Comparison of ENCODE assay signal across 20 mouse cellular contexts in the genomic region with DNA sequence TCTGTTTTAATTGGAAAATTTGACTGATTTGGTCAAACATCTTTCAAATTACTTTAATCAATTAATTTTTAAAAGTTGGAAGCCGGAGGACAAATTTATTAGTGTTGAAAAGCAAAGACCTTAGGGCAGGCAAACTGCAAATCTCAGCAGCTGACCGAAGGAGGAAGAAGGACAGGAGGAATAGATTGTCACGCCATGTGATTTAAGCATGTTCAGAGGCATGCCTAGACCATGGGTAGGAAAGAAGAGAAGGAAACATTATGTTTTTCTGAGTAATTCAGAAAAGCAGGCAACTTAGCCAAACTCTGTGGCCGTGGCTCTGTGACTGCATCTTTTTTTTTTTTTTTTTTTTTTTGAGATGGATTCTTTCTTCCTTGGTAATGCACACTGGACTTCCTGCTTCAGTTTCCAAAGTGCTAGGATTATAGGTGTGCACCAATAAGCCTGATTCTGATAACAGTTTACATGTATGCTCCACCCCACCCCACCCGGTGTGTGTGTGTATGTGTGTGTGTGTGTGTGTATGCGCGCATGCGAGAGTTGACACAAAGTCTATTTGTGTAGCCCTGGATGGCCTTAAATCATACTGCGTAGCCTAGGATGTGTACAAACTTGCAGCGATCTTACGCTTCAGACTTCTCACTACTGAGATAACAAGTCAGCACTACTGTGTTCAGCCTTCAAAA. TPM values are rescaled to one million over a fixed set of nuclear protein-coding genes. Genes with fewer than 3 reads are reported as not detected.
DNase-seq lines count a peak whose midpoint lies in the region; ATAC-seq and TF ChIP-seq lines count a peak whose summit lies in the region.
"Had no signal": no experiment of that assay in that cellular context is flagged by ENCODE, and none has a peak within 500 bp of the region (broad histone marks: within the 10 kb centered on the region; RNA-seq: fewer than 3 reads in every experiment).

No protein-coding gene starts in this region.

- H3K4me1 ChIP-seq in CH12.LX (ENCODE audit: control insufficient read depth in 1 of 2, insufficient read depth in 2 of 2) = peaks cover 7 to 36% of the 10 kb centered on the region in 2 experiments; a peak in 3 of 4 replicates
- no peaks in the 10 kb centered on the region for H3K4me1 ChIP-seq in stomach, postnatal 0 days (replicated peaks; ENCODE audit: control insufficient read depth, insufficient read depth)
- H3K4me1 ChIP-seq: embryonic facial prominence, embryonic 15.5 days; heart, embryonic 10.5 days; hindbrain, embryonic 13.5 days; limb, embryonic 10.5 days; liver, embryonic 13.5 days had no signal

- no peak overlapping the region; the same call in 1 of the 2 replicates for H3K4me2 ChIP-seq in CH12.LX (ENCODE audit: insufficient read depth, low read depth, poor library complexity, severe bottlenecking)
- H3K4me2 ChIP-seq in stomach, postnatal 0 days (replicated peaks; ENCODE audit: low read depth) = no peak overlapping the region
- H3K4me2 ChIP-seq: embryonic facial prominence, embryonic 15.5 days; hindbrain, embryonic 13.5 days; liver, embryonic 13.5 days had no signal

- H3K9me3 ChIP-seq in CH12.LX (replicated peaks; ENCODE audit: low read length) = no peaks in the 10 kb centered on the region
- H3K9me3 ChIP-seq in stomach, postnatal 0 days (ENCODE audit: control insufficient read depth, low read length) = no peaks in the 10 kb centered on the region
- H3K9me3 ChIP-seq: embryonic facial prominence, embryonic 15.5 days; heart, embryonic 10.5 days; hindbrain, embryonic 13.5 days; limb, embryonic 10.5 days; liver, embryonic 13.5 days had no signal

- no peak for TF ChIP-seq POLR2A in CH12.LX (IDR thresholded peaks at IDR 0.05; ENCODE audit: low read depth, low read length)

- TF ChIP-seq EP300 in CH12.LX (IDR thresholded peaks at IDR 0.05; ENCODE audit: low read length) = 0 out of 2 replicates have a peak, but pooled peaks have one; percentile 14
- TF ChIP-seq EP300 in stomach, postnatal 0 days (optimal IDR thresholded peaks at IDR 0.05) = no peak

- in situ Hi-C loops in CH12.LX (cut with MboI; ENCODE audit: low pct_ligation_motif_present, low pct_unique_long_range_greater_than_20kb, low sequenced_read_pairs) = loop anchor here (10.0 kb wide), 1 partner anchor 97 kb away; a partner anchor contains a TSS

- H3K79me2 ChIP-seq in CH12.LX (replicated peaks; ENCODE audit: control insufficient read depth, extremely low read depth, insufficient read depth, poor library complexity, severe bottlenecking) = peaks cover 35% of the 10 kb centered on the region

- peak overlapping the region; percentile 55 to 95 (median 80) for H3K4me3 ChIP-seq in CH12.LX (replicated peaks in 1 of 3; ENCODE audit: low read depth in 2 of 3, low read length in 2 of 3, poor library complexity in 1 of 3)
- no peak overlapping the region for H3K4me3 ChIP-seq in stomach, postnatal 0 days (ENCODE audit: low read depth, low read length)
- H3K4me3 ChIP-seq: embryonic facial prominence, embryonic 15.5 days; heart, embryonic 10.5 days; hindbrain, embryonic 13.5 days; left cerebral cortex, adult 2 months; limb, embryonic 10.5 days; liver, embryonic 13.5 days had no signal

- 70% methylated on average over 11 of the region's 11 CpGs for WGBS in stomach, postnatal 0 days

- peak; percentile 59 for ATAC-seq in erythroid progenitor cell, adult 5-6 weeks (replicated peaks; ENCODE audit: low FRiP score, poor library complexity, severe bottlenecking)
- peak; percentile 89 for ATAC-seq in stomach, postnatal 0 days (ENCODE audit: low FRiP score, low TSS enrichment)

- peak overlapping the region; percentile 74 for H3K9ac ChIP-seq in CH12.LX (ENCODE audit: insufficient read depth, low read depth)
- no peak overlapping the region for H3K9ac ChIP-seq in stomach, postnatal 0 days (ENCODE audit: low read length)
- H3K9ac ChIP-seq: embryonic facial prominence, embryonic 15.5 days; hindbrain, embryonic 13.5 days; liver, embryonic 13.5 days had no signal

- H3K36me3 ChIP-seq in CH12.LX (replicated peaks in 1 of 2; ENCODE audit: control insufficient read depth in 1 of 2, insufficient read depth in 1 of 2, low read length in 1 of 2) = no peaks in the 10 kb centered on the region
- H3K36me3 ChIP-seq in stomach, postnatal 0 days (ENCODE audit: control insufficient read depth, insufficient read depth, low read length) = no peaks in the 10 kb centered on the region
- H3K36me3 ChIP-seq: embryonic facial prominence, embryonic 15.5 days; heart, embryonic 10.5 days; hindbrain, embryonic 13.5 days; limb, embryonic 10.5 days; liver, embryonic 13.5 days had no signal

- dilution Hi-C loops in CH12.LX (cut with MboI; ENCODE audit: extremely low pct_ligation_motif_present, extremely low pct_unique_long_range_greater_than_20kb, low sequenced_read_pairs) = no loop called here

- intact Hi-C loops in heart, postnatal 14 days (cut with DNase I) = loop anchor here (10.0 kb wide), 1 partner anchor 97 kb away; a partner anchor contains a TSS

- TF ChIP-seq RAD21 in CH12.LX (IDR thresholded peaks at IDR 0.05; ENCODE audit: low read depth, low read length) = no peak

- DNase-seq in urinary bladder, adult 18-20 months (ENCODE audit: low spot score in 2 of 2) = peak; percentile 14 to 49
- DNase-seq in urinary bladder, postnatal 4 days (ENCODE audit: low spot score in 2 of 2) = no peak
- no peak for DNase-seq in CH12.LX (ENCODE audit: extremely low read depth)
- DNase-seq in stomach, postnatal 0 days (ENCODE audit: low spot score) = peak; percentile 63
- no peak for DNase-seq in kidney, adult 11 months
- DNase-seq in heart, postnatal 14 days = no peak
- DNase-seq: cerebellum, postnatal 14 days; embryo, embryonic 11 days; heart, postnatal 10 days; kidney, postnatal 36 days; liver, embryonic 13.5 days; retina, postnatal 1 day; thymus, postnatal 4 days had no signal

- H3K27ac ChIP-seq in CH12.LX (ENCODE audit: insufficient read depth, low read depth) = peak overlapping the region; percentile 76
- H3K27ac ChIP-seq in stomach, postnatal 0 days (replicated peaks) = no peak overlapping the region
- H3K27ac ChIP-seq: embryonic facial prominence, embryonic 15.5 days; heart, embryonic 10.5 days; hindbrain, embryonic 13.5 days; left cerebral cortex, adult 2 months; limb, embryonic 10.5 days; liver, embryonic 13.5 days had no signal

- no peaks in the 10 kb centered on the region for H3K27me3 ChIP-seq in CH12.LX (replicated peaks)
- no peaks in the 10 kb centered on the region for H3K27me3 ChIP-seq in stomach, postnatal 0 days (ENCODE audit: control insufficient read depth, insufficient read depth, low read length)
- H3K27me3 ChIP-seq: embryonic facial prominence, embryonic 15.5 days; hindbrain, embryonic 13.5 days; liver, embryonic 13.5 days had no signal

- TF ChIP-seq CTCF in CH12.LX (conservative IDR thresholded peaks at IDR 0.05 in 1 of 2, IDR thresholded peaks at IDR 0.05 in 1 of 2; ENCODE audit: low read depth in 2 of 2, low read length in 2 of 2) = no peak
- no peak for TF ChIP-seq CTCF in stomach, postnatal 0 days (IDR thresholded peaks at IDR 0.05; ENCODE audit: low read depth)

TF ChIP-seq in CH12.LX, 34 proteins besides CTCF, POLR2A, EP300 and RAD21:
- TF ChIP-seq ZMIZ1 (IDR thresholded peaks at IDR 0.05; ENCODE audit: low read depth, low read length) = no peak
- peak; percentile 84 for TF ChIP-seq ZNF384 (IDR thresholded peaks at IDR 0.05; ENCODE audit: low read depth, low read length)
- peak; percentile 84 for TF ChIP-seq MXI1 (IDR thresholded peaks at IDR 0.05; ENCODE audit: low read depth, low read length)
- TF ChIP-seq BHLHE40 (IDR thresholded peaks at IDR 0.05; ENCODE audit: low read depth, low read length) = no peak
- peak; percentile 35; the same call in 1 of the 2 replicates for TF ChIP-seq ELF1 (IDR thresholded peaks at IDR 0.05; ENCODE audit: low read depth, low read length)
- TF ChIP-seq NRF1 (IDR thresholded peaks at IDR 0.05; ENCODE audit: low read depth, low read length) = 0 out of 2 replicates have a peak, but pooled peaks have one; percentile 36
- no peak for TF ChIP-seq GABPA (IDR thresholded peaks at IDR 0.05; ENCODE audit: insufficient replicate concordance, low read depth, low read length)
- no peak; the same call in 1 of the 2 replicates for TF ChIP-seq HCFC1 (IDR thresholded peaks at IDR 0.05; ENCODE audit: low read depth, low read length)
- no peak for TF ChIP-seq SMC3 (IDR thresholded peaks at IDR 0.05; ENCODE audit: low read depth, low read length)
- TF ChIP-seq NELFE (IDR thresholded peaks at IDR 0.05; ENCODE audit: low read depth, low read length) = 0 out of 2 replicates have a peak, but pooled peaks have one; percentile 21
- no peak for TF ChIP-seq USF2 (conservative IDR thresholded peaks at IDR 0.05; ENCODE audit: low read depth, low read length)
- peak; percentile 57; the same call in 1 of the 2 replicates for TF ChIP-seq MYC (IDR thresholded peaks at IDR 0.05; ENCODE audit: low read depth, low read length)

RNA-seq across cellular contexts. Expression of a gene that starts 1.4 kb away (rescaled TPM):
- total RNA-seq in CH12.LX (2012; rRNA removed) (8.3 and 12.8 TPM in 2 replicates), CH12.LX (2014; rRNA removed) (30.7 and 31.5 TPM in 2 replicates)
- polyA plus RNA-seq in CH12.LX (2012; ENCODE audit: insufficient read length, low read depth) = 14.1 and 14.5 TPM in 2 replicates
- total RNA-seq in erythroid progenitor cell, adult 5-6 weeks (2015; ENCODE audit: low replicate concordance) = 2.9 and 5.9 TPM in 2 replicates
- total RNA-seq in erythroid progenitor cell, adult 5-6 weeks (2017; ENCODE audit: low replicate concordance) = 1.1 and 2.2 TPM in 2 replicates
- 0.12 and 0.15 TPM in 2 replicates for polyA plus RNA-seq in stomach, postnatal 0 days (2015; fragmentation: Nextera tagmentation; extraction: Ambion mirVana)
- under 1 TPM; 0.05 to 0.10 TPM for total RNA-seq in heart, postnatal 14 days (2021)
- total RNA-seq: midbrain, postnatal 0 days had no signal
- polyA plus RNA-seq: hindbrain, embryonic 13.5 days; midbrain, postnatal 0 days had no signal

Comparison
In these comparisons a context has a peak if more than half of its experiments do, and no peak if none do; other contexts are left out.
1. DNase-seq: peak in urinary bladder, adult 18-20 months (2 of 2) and stomach, postnatal 0 days (single experiment); none in urinary bladder, postnatal 4 days (0 of 2), CH12.LX (single experiment), kidney, adult 11 months (single experiment) and heart, postnatal 14 days (0 of 2).